Mouse (Mus musculus) heart, embryonic 12.5 days (tissue): ENCODE results near the gene Kcnn1. TPM values are rescaled to one million over a fixed set of nuclear protein-coding genes. Genes with fewer than 3 reads are reported as not detected.
A peak's percentile ranks its signal among the peaks of the same experiment; 100 is the strongest.

Experiments
- ATAC-seq: fragments of 200-750 bp; cut with Nextera tagmentation; 2 replicates; pipeline ENCODE4 v1.8.0; 2017; ENCODE audit warnings: moderate TSS enrichment, moderate library complexity; ENCODE audit not compliant: insufficient number of reproducible peaks, low FRiP score
- H3K27ac ChIP-seq: fragments of 300-500 bp; sonication (generic); 2 replicates; pipeline ENCODE4 v1.5.1; 2016; ENCODE audit warnings: mild to moderate bottlenecking, moderate library complexity; ENCODE audit not compliant: poor library complexity, severe bottlenecking
- H3K27me3 ChIP-seq: fragments of 300-500 bp; sonication (generic); replicated peaks from 2 replicates; pipeline ENCODE4 v1.6.1; 2016; ENCODE audit warnings: mild to moderate bottlenecking, moderate library complexity
- H3K36me3 ChIP-seq: fragments of 300-500 bp; sonication (generic); 2 replicates; pipeline ENCODE4 v1.6.1; 2016; ENCODE audit warnings: mild to moderate bottlenecking, moderate library complexity
- H3K4me1 ChIP-seq: fragments of 300-500 bp; sonication (generic); replicated peaks from 2 replicates; pipeline ENCODE4 v1.6.1; 2016; ENCODE audit warnings: mild to moderate bottlenecking
- H3K4me2 ChIP-seq: fragments of 300-500 bp; sonication (generic); 2 replicates; pipeline ENCODE4 v1.6.1; 2016; ENCODE audit warnings: mild to moderate bottlenecking, moderate library complexity
- H3K4me3 ChIP-seq: fragments of 300-500 bp; sonication (generic); 2 replicates; pipeline ENCODE4 v1.5.1; 2016; ENCODE audit warnings: mild to moderate bottlenecking
- H3K9ac ChIP-seq: fragments of 300-500 bp; sonication (generic); 2 replicates; pipeline ENCODE4 v1.6.1; 2016; ENCODE audit warnings: mild to moderate bottlenecking, moderate library complexity
- H3K9me3 ChIP-seq: fragments of 300-500 bp; sonication (generic); replicated peaks from 2 replicates; pipeline ENCODE4 v1.6.1; 2016; ENCODE audit warnings: mild to moderate bottlenecking, moderate library complexity
- WGBS: fragments of 180-500 bp; shearing (Covaris S2); methylation state at CpG from one replicate; pipeline ENCODE4 v1.1.7; 2016; 5-methylcytosine and 5-hydroxymethylcytosine counted together
- polyA plus RNA-seq: library from polyadenylated mRNA; unstranded; fragments of >200 nt; fragmentation: Nextera tagmentation; extraction: Ambion mirVana; gene quantifications from 2 replicates; pipeline ENCODE4 v1.2.1, GENCODE M21; 2016

Gene Kcnn1
- polyA plus RNA-seq, 1 experiment from 2014 or later: 1.8 TPM

- Histone ChIP-seq H3K4me2 (peak within 1 kb of the TSS; percentile 59), H3K27me3 (peaks cover 70% of the 10 kb centered on the region), H3K4me1 (peaks cover 34% of the 10 kb centered on the region), H3K9ac (peak within 1 kb of the TSS; percentile 6; the same call in 1 of the 2 replicates), H3K36me3 (peaks cover 27% of the 10 kb centered on the region), H3K27ac (no peak within 1 kb of the TSS), H3K9me3 (peaks cover 4% of the 10 kb centered on the region; the same call in 1 of the 2 replicates), H3K4me3 (peak within 1 kb of the TSS; percentile 37)
- WGBS: 4% methylated on average over 80 of the region's 80 CpGs
- no peak for ATAC-seq
Measured at GRCm38 (mm10) chr8:70892022-70892895, 29.2 kb upstream of the Kcnn1 start, which contains the start of gene Slc5a5. Slc5a5 (minus strand) TSS chr8:70892757.

- Histone ChIP-seq H3K9ac (no peak overlapping the region), H3K4me2 (peak overlapping the region; percentile 59), H3K27me3 (peaks cover 73% of the 10 kb centered on the region), H3K4me1 (peaks cover 32% of the 10 kb centered on the region), H3K9me3 (peaks cover 4% of the 10 kb centered on the region; the same call in 1 of the 2 replicates), H3K4me3 (peak overlapping the region; percentile 37), H3K36me3 (peaks cover 27% of the 10 kb centered on the region), H3K27ac (no peak overlapping the region)
- peak; percentile 46; the same call in 1 of the 2 replicates for ATAC-seq
- 6% methylated on average over 21 of the region's 21 CpGs for WGBS
Measured at GRCm38 (mm10) chr8:70891356-70891755, 28.3 kb upstream of the Kcnn1 start.

- Histone ChIP-seq H3K36me3 (peaks cover 24% of the 10 kb centered on the region), H3K27ac (no peak overlapping the region), H3K4me1 (peaks cover 25% of the 10 kb centered on the region), H3K4me2 (no peak overlapping the region), H3K9me3 (peaks cover 4% of the 10 kb centered on the region; the same call in 1 of the 2 replicates), H3K9ac (no peak overlapping the region), H3K4me3 (no peak overlapping the region), H3K27me3 (peaks cover 73% of the 10 kb centered on the region)
- WGBS: 85% methylated on average over 5 of the region's 5 CpGs
- ATAC-seq: no peak
Measured at GRCm38 (mm10) chr8:70890656-70891055, 27.6 kb upstream of the Kcnn1 start.

- ATAC-seq: peak; percentile 36; the same call in 1 of the 2 replicates
- no peak overlapping the region for H3K9ac ChIP-seq
- H3K4me3 ChIP-seq: no peak overlapping the region
- H3K27ac ChIP-seq: no peak overlapping the region
- no peaks in the 10 kb centered on the region for H3K36me3 ChIP-seq
- peaks cover 12% of the 10 kb centered on the region for H3K4me1 ChIP-seq
- 1% methylated on average over 18 of the region's 18 CpGs for WGBS
- H3K27me3 ChIP-seq: peaks cover 60% of the 10 kb centered on the region
- no peak overlapping the region for H3K4me2 ChIP-seq
- H3K9me3 ChIP-seq: peaks cover 4% of the 10 kb centered on the region; the same call in 1 of the 2 replicates
Measured at GRCm38 (mm10) chr8:70887669-70888068, 24.6 kb upstream of the Kcnn1 start.

GRCm38 (mm10) chr8:70885612-70886011 is 22.6 kb upstream of the Kcnn1 start:
- Histone ChIP-seq H3K4me1 (peaks cover 8% of the 10 kb centered on the region), H3K9me3 (no peaks in the 10 kb centered on the region; the same call in 1 of the 2 replicates), H3K27ac (no peak overlapping the region), H3K36me3 (no peaks in the 10 kb centered on the region), H3K27me3 (peaks cover 40% of the 10 kb centered on the region), H3K9ac (no peak overlapping the region), H3K4me2 (no peak overlapping the region), H3K4me3 (no peak overlapping the region)
- no peak for ATAC-seq
- WGBS: 15% methylated on average over 12 of the region's 12 CpGs

GRCm38 (mm10) chr8:70884683-70885082 is 21.6 kb upstream of the Kcnn1 start:
- H3K4me3 ChIP-seq: no peak overlapping the region
- no peak overlapping the region for H3K9ac ChIP-seq
- WGBS: 73% methylated on average over 10 of the region's 10 CpGs
- peaks cover 37% of the 10 kb centered on the region for H3K27me3 ChIP-seq
- ATAC-seq: no peak
- no peaks in the 10 kb centered on the region for H3K9me3 ChIP-seq
- no peaks in the 10 kb centered on the region for H3K36me3 ChIP-seq
- H3K4me2 ChIP-seq: no peak overlapping the region
- no peak overlapping the region for H3K27ac ChIP-seq
- peaks cover 14% of the 10 kb centered on the region for H3K4me1 ChIP-seq

GRCm38 (mm10) chr8:70884186-70884585 is 21.1 kb upstream of the Kcnn1 start:
- H3K27ac ChIP-seq: no peak overlapping the region
- no peak overlapping the region for H3K4me2 ChIP-seq
- ATAC-seq: no peak
- 76% methylated on average over 4 of the region's 4 CpGs for WGBS
- no peak overlapping the region for H3K9ac ChIP-seq
- peaks cover 37% of the 10 kb centered on the region for H3K27me3 ChIP-seq
- H3K9me3 ChIP-seq: no peaks in the 10 kb centered on the region
- H3K36me3 ChIP-seq: no peaks in the 10 kb centered on the region
- H3K4me1 ChIP-seq: peaks cover 14% of the 10 kb centered on the region
- no peak overlapping the region for H3K4me3 ChIP-seq

- Histone ChIP-seq H3K4me3 (no peak overlapping the region), H3K36me3 (no peaks in the 10 kb centered on the region), H3K4me1 (peaks cover 12% of the 10 kb centered on the region), H3K4me2 (peak overlapping the region; percentile 2; the same call in 1 of the 2 replicates), H3K9me3 (no peaks in the 10 kb centered on the region), H3K9ac (peak overlapping the region; percentile 35; the same call in 1 of the 2 replicates), H3K27ac (no peak overlapping the region), H3K27me3 (peaks cover 24% of the 10 kb centered on the region; the same call in 1 of the 2 replicates)
- WGBS: 15% methylated on average over 11 of the region's 11 CpGs
- ATAC-seq: no peak
Measured at GRCm38 (mm10) chr8:70880546-70880945, 17.5 kb upstream of the Kcnn1 start.

GRCm38 (mm10) chr8:70880126-70880525 is 17.1 kb upstream of the Kcnn1 start:
- peaks cover 24% of the 10 kb centered on the region; the same call in 1 of the 2 replicates for H3K27me3 ChIP-seq
- no peaks in the 10 kb centered on the region for H3K36me3 ChIP-seq
- no peak overlapping the region for H3K27ac ChIP-seq
- no peak for ATAC-seq
- H3K4me3 ChIP-seq: no peak overlapping the region
- WGBS: 2% methylated on average over 4 of the region's 4 CpGs
- peak overlapping the region; percentile 35; the same call in 1 of the 2 replicates for H3K9ac ChIP-seq
- peaks cover 12% of the 10 kb centered on the region for H3K4me1 ChIP-seq
- H3K9me3 ChIP-seq: no peaks in the 10 kb centered on the region
- H3K4me2 ChIP-seq: no peak overlapping the region

GRCm38 (mm10) chr8:70879500-70879899 is 16.4 kb upstream of the Kcnn1 start:
- Histone ChIP-seq H3K36me3 (no peaks in the 10 kb centered on the region), H3K27me3 (peaks cover 24% of the 10 kb centered on the region; the same call in 1 of the 2 replicates), H3K9me3 (no peaks in the 10 kb centered on the region), H3K27ac (no peak overlapping the region), H3K4me2 (no peak overlapping the region), H3K9ac (no peak overlapping the region), H3K4me1 (peaks cover 12% of the 10 kb centered on the region), H3K4me3 (no peak overlapping the region)
- no peak for ATAC-seq
- 48% methylated on average over 4 of the region's 4 CpGs for WGBS

GRCm38 (mm10) chr8:70878178-70878577 is 15.1 kb upstream of the Kcnn1 start:
- no peak overlapping the region for H3K4me3 ChIP-seq
- 45% methylated on average over 2 of the region's 2 CpGs for WGBS
- no peaks in the 10 kb centered on the region for H3K9me3 ChIP-seq
- H3K4me1 ChIP-seq: peaks cover 12% of the 10 kb centered on the region
- H3K36me3 ChIP-seq: no peaks in the 10 kb centered on the region
- no peak for ATAC-seq
- no peak overlapping the region for H3K4me2 ChIP-seq
- no peak overlapping the region for H3K27ac ChIP-seq
- H3K27me3 ChIP-seq: peaks cover 21% of the 10 kb centered on the region; the same call in 1 of the 2 replicates
- no peak overlapping the region for H3K9ac ChIP-seq
